Mouse (Mus musculus): ENCODE data around the gene Axin1. TPM values are rescaled to one million over a fixed set of nuclear protein-coding genes. Genes with fewer than 3 reads are reported as not detected.
"Not testable (repeated sequence)": the region's sequence is repeated elsewhere in the genome, so short reads cannot be mapped to it uniquely, and the experiment has no call there.

Axin1 gene
- polyA plus RNA-seq (2016; fragmentation: Nextera tagmentation; extraction: Ambion mirVana), result 8.4 and 10.5 TPM in 2 replicates

DNA sequence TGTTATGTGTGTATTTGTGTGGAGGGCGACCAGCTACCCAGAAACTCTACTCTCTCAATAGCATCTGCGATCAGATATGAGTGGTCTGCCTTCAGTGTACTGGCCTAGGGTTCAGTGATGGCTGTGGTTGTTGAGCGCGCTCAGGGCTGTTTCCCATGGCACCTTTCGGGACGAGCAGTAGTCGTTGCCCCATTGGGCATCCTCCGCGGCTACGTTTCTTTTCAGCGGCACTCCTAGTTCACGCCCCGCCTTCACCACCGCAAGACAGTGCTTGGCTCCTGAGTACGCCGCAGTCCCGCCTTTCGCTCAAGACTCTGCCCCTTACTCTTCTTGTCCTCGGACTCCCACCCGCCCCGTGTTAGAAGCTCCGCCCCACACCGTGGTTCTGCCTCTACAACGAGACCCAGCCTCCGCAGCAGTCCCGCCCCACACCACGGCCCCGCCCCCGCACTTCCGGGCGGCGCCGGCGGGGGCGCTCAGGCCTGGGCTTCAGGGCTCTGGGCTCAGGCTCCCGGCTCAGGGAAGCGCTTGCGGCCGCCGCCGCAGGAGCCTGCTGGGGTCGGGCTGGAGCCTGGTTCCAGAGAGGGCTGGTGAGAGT is at the start of gene Axin1:
Gene Axin1 (plus strand): TSS at position 450 of the 598 bp plus-strand sequence.
- Histone ChIP-seq H3K4me3 (peak within 1 kb of the TSS; percentile 92), H3K27ac (peak within 1 kb of the TSS; percentile 94), H3K9me3 (no peaks in the 10 kb centered on the region), H3K4me1 (peaks cover 31% of the 10 kb centered on the region), H3K36me3 (replicated peaks) (peaks cover 23% of the 10 kb centered on the region), H3K27me3 (ENCODE audit: poor library complexity, severe bottlenecking) (no peaks in the 10 kb centered on the region)
- WGBS, result under 1% methylated on average over 42 of the region's 42 CpGs
- DNase-seq (ENCODE audit: extremely low spot score, low spot score), result peak; percentile 98

DNA sequence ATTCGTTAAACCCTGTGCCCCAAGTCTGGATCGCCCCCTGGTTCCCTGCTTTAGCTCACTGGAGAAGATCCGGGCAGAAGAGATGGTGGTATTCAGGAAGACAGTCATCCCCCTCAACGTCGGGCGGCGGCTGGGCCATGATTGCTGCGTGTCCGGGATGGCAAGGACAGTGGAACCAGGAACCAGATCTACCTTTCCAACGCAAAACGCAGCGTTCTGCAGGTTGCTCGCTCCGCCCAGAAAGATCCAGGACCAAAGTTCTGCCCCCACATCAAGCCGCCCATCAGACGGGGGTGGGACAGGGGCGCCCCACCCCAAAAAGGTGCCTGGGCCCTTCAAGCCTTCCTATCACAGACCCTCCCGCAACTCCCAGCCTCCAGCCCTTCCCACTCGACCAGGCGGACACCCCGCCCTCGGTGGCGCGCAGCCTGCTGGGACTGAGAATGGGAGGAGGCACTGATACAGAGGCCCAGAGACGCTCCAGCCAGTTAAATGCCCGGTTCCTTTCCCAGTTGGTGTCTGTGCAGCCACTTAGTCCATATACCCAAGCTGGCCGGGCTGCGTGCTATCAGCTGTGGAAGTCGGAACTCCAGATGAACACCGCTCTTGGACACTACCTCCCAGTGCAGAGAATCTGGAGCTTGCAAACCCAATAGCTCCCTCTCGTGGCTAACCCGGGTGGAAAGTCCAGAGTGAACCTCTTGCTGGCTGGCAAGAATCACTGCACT is 48.4 kb upstream of the Axin1 start, which contains the start of gene Decr2:
Gene Decr2 (minus strand): TSS at position 433 of the 728 bp plus-strand sequence.
- Histone ChIP-seq H3K4me1 (peaks cover 27% of the 10 kb centered on the region), H3K27ac (peak within 1 kb of the TSS; percentile 80), H3K36me3 (replicated peaks) (peaks cover 41% of the 10 kb centered on the region), H3K4me3 (peak within 1 kb of the TSS; percentile 65), H3K9me3 (no peaks in the 10 kb centered on the region), H3K27me3 (ENCODE audit: poor library complexity, severe bottlenecking) (no peaks in the 10 kb centered on the region)
- DNase-seq (ENCODE audit: extremely low spot score, low spot score), result peak; percentile 85
- 3% methylated on average over 32 of the region's 32 CpGs for WGBS

DNA sequence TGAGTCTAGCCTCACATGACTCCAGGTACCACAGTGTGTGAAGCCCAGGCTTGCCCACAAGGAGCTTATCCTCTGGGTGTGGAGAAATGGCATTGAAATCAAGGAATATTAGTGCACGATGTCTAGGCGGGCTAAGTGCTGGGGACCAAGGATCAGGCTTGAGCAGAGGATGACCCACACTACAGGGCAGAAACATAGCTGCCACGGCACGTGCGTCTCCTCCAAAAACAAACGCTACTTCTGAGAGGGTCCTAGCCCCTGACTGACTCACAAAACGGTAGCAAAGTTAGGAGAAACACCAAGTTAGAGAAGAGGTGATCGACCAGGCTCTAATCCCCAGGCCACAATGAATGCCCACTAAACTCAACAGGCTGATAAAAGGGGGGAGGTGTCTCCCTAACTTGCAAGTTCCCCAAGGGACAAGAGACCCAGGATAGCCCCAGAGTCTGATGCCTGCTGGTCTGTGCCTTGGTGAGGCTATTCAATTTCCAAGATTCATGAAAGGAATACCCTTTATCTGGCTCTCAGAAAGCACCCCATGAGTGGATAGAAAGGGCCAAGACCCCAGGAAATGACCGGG is 43.9 kb upstream of the Axin1 start:
- H3K27ac ChIP-seq, result peak overlapping the region; percentile 98
- WGBS, result 22% methylated on average over 9 of the region's 9 CpGs
- no peak for DNase-seq (ENCODE audit: extremely low spot score, low spot score)

DNA sequence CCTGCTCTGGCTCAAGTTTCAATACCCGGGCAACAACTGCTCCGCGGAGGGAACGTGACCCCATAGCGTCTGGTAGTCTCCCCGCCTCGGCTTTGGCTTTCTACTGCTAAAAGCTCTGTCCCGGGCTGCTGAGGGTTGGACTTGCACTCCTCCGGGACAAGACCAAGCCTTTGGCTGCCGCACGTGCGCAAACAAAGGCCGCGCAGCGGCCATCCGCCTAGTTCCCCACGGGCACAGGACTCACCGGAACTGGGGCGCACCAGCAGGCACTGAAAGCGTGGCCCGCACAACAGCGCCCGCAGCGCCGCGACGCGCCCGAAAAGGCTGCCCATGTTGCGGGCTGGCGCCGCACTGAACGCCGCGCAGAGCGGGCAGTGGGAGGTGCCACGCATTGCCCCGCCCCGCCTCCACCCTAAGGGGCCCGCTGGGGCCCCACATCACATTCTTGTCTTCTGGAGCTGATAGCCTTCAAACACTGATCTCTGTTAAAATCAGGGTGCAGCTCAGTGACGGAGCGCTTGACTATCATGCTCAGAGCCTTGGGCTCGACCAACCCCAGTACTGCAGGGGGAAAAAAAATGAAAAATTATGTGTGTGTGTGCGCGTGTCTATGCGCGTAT is 43.3 kb upstream of the Axin1 start, which contains the start of gene Nme4:
Gene Nme4 (minus strand): TSS at position 482 of the 620 bp plus-strand sequence.
- peaks cover 29% of the 10 kb centered on the region for H3K36me3 ChIP-seq (replicated peaks)
- peak within 1 kb of the TSS; percentile 84 for H3K4me3 ChIP-seq
- H3K27ac ChIP-seq, result peak within 1 kb of the TSS; percentile 98
- H3K4me1 ChIP-seq, result peaks cover 28% of the 10 kb centered on the region
- no peaks in the 10 kb centered on the region for H3K27me3 ChIP-seq (ENCODE audit: poor library complexity, severe bottlenecking)
- no peaks in the 10 kb centered on the region for H3K9me3 ChIP-seq
- DNase-seq (ENCODE audit: extremely low spot score, low spot score), result peak; percentile 76
- 4% methylated on average over 47 of the region's 47 CpGs for WGBS

More for the DNA sequence above, 43.9 kb upstream of the Axin1 start:
- peaks cover 29% of the 10 kb centered on the region for H3K36me3 ChIP-seq (replicated peaks)
- peak overlapping the region; percentile 84 for H3K4me3 ChIP-seq
- no peaks in the 10 kb centered on the region for H3K9me3 ChIP-seq
- H3K27me3 ChIP-seq (ENCODE audit: poor library complexity, severe bottlenecking), result no peaks in the 10 kb centered on the region
- H3K4me1 ChIP-seq, result peaks cover 34% of the 10 kb centered on the region

DNA sequence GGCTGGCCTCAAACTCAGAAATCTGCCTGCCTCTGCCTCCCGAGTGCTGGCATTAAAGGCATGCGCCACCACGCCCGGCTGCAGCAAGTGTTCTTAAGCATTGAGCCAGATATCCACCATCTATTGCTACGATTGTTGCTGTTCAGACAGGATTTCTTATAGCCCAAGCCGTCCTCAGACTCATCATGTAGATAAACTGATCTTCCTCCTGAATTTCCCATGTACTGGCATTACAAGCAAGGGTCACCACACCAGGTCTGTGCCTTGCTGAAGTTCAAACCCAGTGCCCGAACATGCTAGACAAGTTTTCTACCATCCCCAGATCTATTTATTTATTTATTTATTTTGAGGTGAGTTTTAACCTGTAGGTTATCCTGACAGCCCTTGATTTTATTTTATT is 40.0 kb upstream of the Axin1 start:
- Histone ChIP-seq H3K36me3 (replicated peaks) (peaks cover 7% of the 10 kb centered on the region), H3K27me3 (ENCODE audit: poor library complexity, severe bottlenecking) (no peaks in the 10 kb centered on the region), H3K27ac (no peak overlapping the region), H3K9me3 (no peaks in the 10 kb centered on the region), H3K4me3 (no peak overlapping the region), H3K4me1 (peaks cover 33% of the 10 kb centered on the region)
- no peak for DNase-seq (ENCODE audit: extremely low spot score, low spot score)
- 93% methylated on average over 7 of the region's 7 CpGs for WGBS

DNA sequence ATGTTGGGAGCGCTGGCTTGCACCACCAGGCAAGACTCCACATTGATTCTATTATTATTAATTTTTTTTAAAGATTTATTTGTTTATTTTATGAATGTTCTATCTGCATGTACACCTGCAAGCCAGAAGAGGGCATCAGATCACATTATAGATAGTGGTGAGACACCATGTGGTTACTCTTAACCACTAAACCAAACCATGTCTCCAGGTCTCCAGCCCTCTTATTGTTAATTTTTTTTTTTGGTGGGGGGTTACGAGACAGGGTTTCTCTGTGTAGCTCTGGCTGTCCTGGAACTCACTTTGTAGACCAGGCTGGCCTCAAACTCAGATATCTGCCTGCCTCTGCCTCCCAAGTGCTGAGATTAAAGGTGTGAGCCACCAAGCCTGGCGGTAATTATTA is 39.2 kb upstream of the Axin1 start:
- not testable (repeated sequence) for H3K4me3 ChIP-seq; H3K27me3 ChIP-seq (ENCODE audit: poor library complexity, severe bottlenecking); H3K27ac ChIP-seq; H3K36me3 ChIP-seq (replicated peaks); H3K9me3 ChIP-seq; DNase-seq (ENCODE audit: extremely low spot score, low spot score)
- 57% methylated on average over 3 of the region's 3 CpGs for WGBS
- peaks cover 25% of the 10 kb centered on the region for H3K4me1 ChIP-seq

DNA sequence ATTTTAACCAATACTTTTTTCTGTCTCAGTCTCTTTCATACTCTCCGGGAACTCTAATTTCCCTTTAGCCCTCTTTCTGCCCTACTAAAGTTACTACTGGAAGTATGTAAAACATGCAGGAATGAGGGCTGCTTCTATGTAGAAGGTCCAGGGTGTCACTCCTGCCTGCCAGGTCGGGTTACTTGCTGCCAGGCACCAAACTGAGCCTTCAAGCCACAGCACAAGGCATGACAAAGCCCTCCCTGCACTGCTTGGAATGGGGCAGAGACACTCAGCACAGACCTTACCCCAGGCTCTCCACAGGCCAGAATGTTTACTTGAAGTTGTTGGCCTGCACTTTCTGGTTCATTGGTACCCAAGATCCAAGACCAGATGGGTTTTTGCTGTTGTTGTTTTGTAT is 38.3 kb upstream of the Axin1 start:
- H3K36me3 ChIP-seq (replicated peaks), result no peaks in the 10 kb centered on the region
- no peak overlapping the region for H3K27ac ChIP-seq
- 47% methylated on average over 2 of the region's 2 CpGs for WGBS
- H3K9me3 ChIP-seq, result no peaks in the 10 kb centered on the region
- peaks cover 16% of the 10 kb centered on the region for H3K4me1 ChIP-seq
- no peak overlapping the region for H3K4me3 ChIP-seq
- DNase-seq (ENCODE audit: extremely low spot score, low spot score), result no peak
- H3K27me3 ChIP-seq (ENCODE audit: poor library complexity, severe bottlenecking), result no peaks in the 10 kb centered on the region

DNA sequence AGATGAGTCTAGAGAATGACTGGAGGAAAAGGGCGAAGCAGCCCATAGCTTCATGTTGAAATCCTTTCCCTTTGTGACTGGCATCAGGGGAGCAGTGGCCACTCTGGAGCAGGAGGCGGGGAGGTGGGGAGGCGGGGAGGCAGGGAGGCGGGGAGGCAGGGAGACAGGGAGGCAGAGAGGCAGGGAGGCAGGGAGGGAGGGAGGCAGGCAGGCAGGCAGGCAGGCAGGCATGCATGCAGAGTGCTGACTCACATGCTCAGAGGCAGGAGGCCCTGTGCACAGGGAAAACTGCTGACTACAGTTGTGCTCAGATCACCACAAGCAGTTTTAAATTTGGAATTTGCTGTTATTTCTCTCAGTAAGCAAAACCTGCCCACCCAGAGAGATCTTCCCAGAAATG is 37.0 kb upstream of the Axin1 start:
- no peaks in the 10 kb centered on the region for H3K36me3 ChIP-seq (replicated peaks)
- H3K9me3 ChIP-seq, result no peaks in the 10 kb centered on the region
- H3K4me3 ChIP-seq, result no peak overlapping the region
- no peaks in the 10 kb centered on the region for H3K27me3 ChIP-seq (ENCODE audit: poor library complexity, severe bottlenecking)
- 42% methylated on average over 4 of the region's 4 CpGs for WGBS
- H3K4me1 ChIP-seq, result peaks cover 8% of the 10 kb centered on the region
- peak overlapping the region; percentile 16; the same call in 1 of the 2 replicates for H3K27ac ChIP-seq
- DNase-seq (ENCODE audit: extremely low spot score, low spot score), result no peak

DNA sequence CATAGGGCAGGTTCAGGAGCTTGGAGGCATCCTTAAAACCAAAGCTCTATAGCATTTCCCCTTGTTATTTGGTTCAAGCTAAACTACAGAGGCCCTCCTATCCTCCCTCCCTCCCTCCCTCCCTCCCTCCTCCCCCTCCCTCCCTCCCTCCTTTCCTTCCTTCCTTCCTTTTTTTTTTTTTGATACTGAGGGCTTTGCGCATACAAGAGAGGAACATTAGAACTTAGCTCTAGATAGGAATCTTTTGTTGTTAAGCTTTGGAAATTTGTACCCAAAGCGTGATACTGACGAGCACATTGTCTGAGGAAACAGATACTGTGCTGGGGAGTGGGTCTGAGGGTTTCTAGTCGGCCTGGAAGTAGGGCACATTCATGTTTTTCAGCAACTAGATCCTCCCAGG is 32.9 kb upstream of the Axin1 start:
- Histone ChIP-seq H3K27ac (no peak overlapping the region), H3K4me1 (peaks cover 12% of the 10 kb centered on the region), H3K4me3 (no peak overlapping the region), H3K9me3 (no peaks in the 10 kb centered on the region), H3K27me3 (ENCODE audit: poor library complexity, severe bottlenecking) (peaks cover 8% of the 10 kb centered on the region), H3K36me3 (replicated peaks) (no peaks in the 10 kb centered on the region)
- DNase-seq (ENCODE audit: extremely low spot score, low spot score), result no peak
- WGBS, result 68% methylated on average over 4 of the region's 4 CpGs

DNA sequence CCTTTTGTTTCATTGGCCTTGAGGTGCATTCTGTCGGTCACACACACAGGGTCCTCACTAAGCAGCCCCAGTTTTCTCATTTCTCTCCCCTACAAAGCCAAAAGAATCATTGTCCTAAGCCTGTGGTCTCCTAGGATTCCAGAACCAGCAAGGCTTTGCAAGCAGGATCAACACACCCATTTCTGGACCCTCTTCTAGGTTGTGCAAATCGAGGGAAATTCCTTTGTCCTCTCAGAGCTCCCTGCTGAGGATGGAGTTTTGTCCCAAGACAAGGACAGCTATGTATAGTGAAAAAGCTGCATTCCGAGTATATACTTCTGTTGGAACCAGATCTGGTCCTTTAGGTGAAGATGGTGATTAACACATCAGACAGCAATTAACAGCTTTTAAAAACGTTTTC is 28.3 kb upstream of the Axin1 start:
- Histone ChIP-seq H3K9me3 (no peaks in the 10 kb centered on the region), H3K36me3 (replicated peaks) (no peaks in the 10 kb centered on the region), H3K27me3 (ENCODE audit: poor library complexity, severe bottlenecking) (peaks cover 53% of the 10 kb centered on the region), H3K4me3 (no peak overlapping the region), H3K4me1 (peaks cover 35% of the 10 kb centered on the region), H3K27ac (no peak overlapping the region)
- DNase-seq (ENCODE audit: extremely low spot score, low spot score), result no peak
- WGBS, result 17% methylated on average over 4 of the region's 4 CpGs

DNA sequence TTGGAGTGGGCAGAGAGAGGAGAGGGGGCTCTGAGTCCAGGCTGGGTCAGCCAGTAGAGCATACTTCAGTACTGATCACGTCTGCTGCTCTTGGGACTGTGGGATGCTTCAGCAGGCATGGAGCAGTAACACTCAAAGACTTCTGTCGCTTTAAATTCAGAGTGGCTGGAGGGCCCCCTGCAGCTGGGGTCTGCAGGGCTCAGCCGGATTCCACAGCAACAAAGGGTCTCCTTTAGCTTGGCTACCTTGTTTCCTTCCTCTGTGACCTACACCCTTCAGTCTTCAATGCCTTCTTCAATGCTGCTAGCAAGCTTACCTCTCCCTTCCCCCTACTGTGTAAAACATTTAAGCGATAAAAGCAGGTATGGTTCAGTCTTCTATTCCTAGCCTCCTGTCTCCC is 27.5 kb upstream of the Axin1 start:
- H3K27ac ChIP-seq, result 0 out of 2 replicates have a peak overlapping the region, but pooled peaks have one; percentile 54
- H3K4me1 ChIP-seq, result peaks cover 35% of the 10 kb centered on the region
- H3K4me3 ChIP-seq, result peak overlapping the region; percentile 9
- WGBS, result under 1% methylated on average over 4 of the region's 4 CpGs
- H3K27me3 ChIP-seq (ENCODE audit: poor library complexity, severe bottlenecking), result peaks cover 62% of the 10 kb centered on the region
- no peaks in the 10 kb centered on the region for H3K36me3 ChIP-seq (replicated peaks)
- no peak for DNase-seq (ENCODE audit: extremely low spot score, low spot score)
- no peaks in the 10 kb centered on the region for H3K9me3 ChIP-seq

DNA sequence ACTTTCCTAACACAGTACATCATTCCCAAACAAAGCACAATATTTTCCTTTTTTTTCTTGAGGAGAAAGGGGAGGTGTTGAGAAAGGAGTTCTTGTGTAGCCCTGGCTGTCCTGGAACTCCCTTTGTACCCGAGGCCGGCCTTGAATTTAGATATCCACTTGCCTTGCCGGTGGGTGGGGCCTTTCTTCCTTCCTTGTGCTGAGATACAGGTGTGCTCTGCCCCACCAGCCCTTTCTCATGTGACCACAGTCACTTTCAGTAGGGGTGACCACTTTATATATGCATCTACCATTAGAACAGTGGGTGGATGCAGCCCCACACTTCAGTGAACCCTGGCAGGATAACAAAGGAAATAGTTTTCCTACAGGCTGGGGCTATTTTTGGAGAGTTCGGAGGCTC is 26.8 kb upstream of the Axin1 start:
- H3K27me3 ChIP-seq (ENCODE audit: poor library complexity, severe bottlenecking), result peaks cover 69% of the 10 kb centered on the region
- 20% methylated on average over 4 of the region's 4 CpGs for WGBS

More for the DNA sequence above, 26.8 kb upstream of the Axin1 start:
- Histone ChIP-seq H3K4me1 (peaks cover 35% of the 10 kb centered on the region), H3K9me3 (no peaks in the 10 kb centered on the region), H3K36me3 (replicated peaks) (no peaks in the 10 kb centered on the region), H3K4me3 (no peak overlapping the region), H3K27ac (no peak overlapping the region)
- DNase-seq (ENCODE audit: extremely low spot score, low spot score), result no peak
